Mouse (Mus musculus) hindbrain, embryonic 10.5 days (tissue): ENCODE results near the gene Twnk. TPM values are rescaled to one million over a fixed set of nuclear protein-coding genes. Genes with fewer than 3 reads are reported as not detected.

ENCODE experiments used
- DNase-seq: peaks from one replicate; pipeline ENCODE4 v3.0.0-alpha.2; 2017; ENCODE audit warnings: low spot score
- H3K27ac ChIP-seq: fragments of 300-500 bp; sonication (generic); 2 replicates; pipeline ENCODE4 v1.5.1; 2016; ENCODE audit warnings: mild to moderate bottlenecking, moderate library complexity
- H3K27me3 ChIP-seq: fragments of 300-500 bp; sonication (generic); 2 replicates; pipeline ENCODE4 v1.6.1; 2016; ENCODE audit warnings: mild to moderate bottlenecking; ENCODE audit not compliant: poor library complexity, insufficient read depth, severe bottlenecking
- H3K36me3 ChIP-seq: fragments of 300-500 bp; sonication (generic); 2 replicates; pipeline ENCODE4 v1.6.1; 2016; ENCODE audit warnings: mild to moderate bottlenecking, moderate library complexity
- H3K4me1 ChIP-seq: fragments of 300-500 bp; sonication (generic); replicated peaks from 2 replicates; pipeline ENCODE4 v1.6.1; 2016; ENCODE audit warnings: mild to moderate bottlenecking
- H3K4me3 ChIP-seq: fragments of 300-500 bp; sonication (generic); 2 replicates; pipeline ENCODE4 v1.5.1; 2016; ENCODE audit warnings: mild to moderate bottlenecking, moderate library complexity
- H3K9me3 ChIP-seq: fragments of 300-500 bp; sonication (generic); 2 replicates; pipeline ENCODE4 v1.6.1; 2016; ENCODE audit warnings: mild to moderate bottlenecking, moderate library complexity
- WGBS: fragments of 180-500 bp; shearing (Covaris S2); methylation state at CpG from one replicate; pipeline ENCODE4 v1.1.7; 2016; 5-methylcytosine and 5-hydroxymethylcytosine counted together
- polyA plus RNA-seq: library from polyadenylated mRNA; unstranded; fragments of >200 nt; fragmentation: Nextera tagmentation; extraction: Ambion mirVana; gene quantifications from 2 replicates; pipeline ENCODE4 v1.2.1, GENCODE M21; 2016

Gene Twnk
- polyA plus RNA-seq, 1 experiment from 2014 or later = 23.6 TPM

DNA sequence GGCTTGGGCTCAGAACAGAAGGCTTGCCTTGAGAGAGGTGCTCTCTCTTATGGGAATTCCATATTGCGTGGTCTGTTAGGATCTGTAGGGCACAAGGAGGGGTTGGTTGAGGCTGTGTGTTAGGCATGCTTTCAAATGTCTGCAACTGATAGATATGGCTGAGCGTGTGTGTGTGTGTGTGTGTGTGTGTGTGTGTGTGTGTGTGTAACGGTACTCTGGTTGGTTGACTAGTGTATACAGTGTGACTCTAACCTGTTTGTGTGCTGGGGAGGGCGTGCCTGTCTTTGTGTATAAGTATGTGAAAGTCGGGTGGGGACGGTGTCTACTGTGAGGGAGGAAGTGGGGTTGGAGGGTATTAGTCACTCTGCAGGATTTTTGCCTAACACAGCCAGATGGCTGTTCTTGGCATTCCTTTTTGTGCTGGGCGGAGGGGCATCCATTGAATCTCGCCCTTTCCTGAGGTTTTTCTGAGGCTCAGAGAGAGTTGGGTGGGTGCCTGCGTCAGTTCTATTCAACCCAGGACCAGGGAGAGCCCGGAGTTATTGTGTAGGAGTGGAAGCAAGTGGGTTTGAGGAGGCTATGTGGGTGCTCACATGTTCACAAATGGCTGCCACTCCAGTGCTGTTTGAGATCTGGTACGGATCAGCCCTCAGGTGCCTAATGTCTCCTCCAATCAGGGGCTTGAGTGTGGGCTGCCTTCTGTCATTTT, 42.6 kb downstream of the Twnk start:
- no peak for DNase-seq
- no peaks in the 10 kb centered on the region for H3K9me3 ChIP-seq
- WGBS = 62% methylated on average over 11 of the region's 11 CpGs
- peak overlapping the region; percentile 86 for H3K27ac ChIP-seq
- peaks cover 70% of the 10 kb centered on the region for H3K27me3 ChIP-seq
- peaks cover 10% of the 10 kb centered on the region; the same call in 1 of the 2 replicates for H3K36me3 ChIP-seq
- peak overlapping the region; percentile 61 for H3K4me3 ChIP-seq
- peaks cover 41% of the 10 kb centered on the region for H3K4me1 ChIP-seq

DNA sequence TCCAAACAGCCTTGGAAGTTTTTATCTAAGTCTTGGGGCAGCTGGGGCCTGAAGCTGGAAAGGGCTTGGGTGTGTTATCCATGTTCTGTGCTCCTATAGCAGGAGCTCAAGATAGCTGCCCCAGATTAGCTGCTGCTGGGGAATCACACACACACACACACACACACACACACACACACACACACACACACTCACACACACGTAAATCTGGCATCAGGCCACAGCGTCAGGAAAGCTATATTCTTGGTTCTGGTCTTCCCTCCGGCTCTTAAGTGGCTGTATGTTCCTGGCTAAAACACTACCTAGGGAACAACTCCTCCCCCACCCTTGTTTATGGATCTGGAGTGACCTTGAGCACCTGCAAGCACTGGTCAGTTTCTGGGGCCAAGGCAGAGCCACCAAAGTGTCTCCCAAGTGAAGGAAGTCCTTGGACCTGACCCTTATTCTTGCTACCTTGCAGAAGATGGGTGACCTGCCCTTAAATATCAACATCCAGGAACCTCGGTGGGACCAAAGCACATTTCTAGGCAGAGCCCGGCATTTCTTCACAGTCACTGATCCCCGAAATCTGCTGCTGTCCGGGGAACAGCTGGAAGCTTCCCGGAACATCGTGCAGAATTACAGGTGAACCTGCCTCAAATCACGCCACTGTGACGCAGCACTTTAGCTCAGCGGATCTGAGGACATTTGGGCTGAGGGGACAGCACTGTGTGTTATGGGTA, 43.3 kb downstream of the Twnk start:
- H3K27me3 ChIP-seq = peaks cover 63% of the 10 kb centered on the region
- 86% methylated on average over 12 of the region's 12 CpGs for WGBS
- peak overlapping the region; percentile 86; the same call in 1 of the 2 replicates for H3K27ac ChIP-seq
- no peak for DNase-seq
- peaks cover 41% of the 10 kb centered on the region for H3K4me1 ChIP-seq
- peaks cover 14% of the 10 kb centered on the region; the same call in 1 of the 2 replicates for H3K36me3 ChIP-seq
- no peaks in the 10 kb centered on the region for H3K9me3 ChIP-seq
- H3K4me3 ChIP-seq = peak overlapping the region; percentile 61; the same call in 1 of the 2 replicates

DNA sequence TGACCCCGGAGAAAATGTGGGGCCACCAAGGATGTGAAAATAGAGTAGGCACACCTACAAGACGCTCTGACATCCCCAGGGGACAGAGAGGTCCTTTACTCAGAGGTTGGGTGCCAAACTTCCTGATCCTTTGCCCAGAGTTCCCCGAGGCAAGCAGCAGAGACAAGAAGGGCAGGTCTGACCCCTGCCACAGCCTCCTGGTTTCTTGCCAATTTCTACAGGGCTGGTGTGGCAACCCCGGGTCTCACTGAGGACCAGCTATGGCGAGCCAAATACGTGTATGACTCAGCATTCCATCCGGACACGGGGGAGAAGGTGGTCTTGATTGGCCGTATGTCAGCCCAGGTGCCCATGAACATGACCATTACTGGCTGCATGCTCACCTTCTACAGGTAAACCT, 44.1 kb downstream of the Twnk start:
- H3K36me3 ChIP-seq = peaks cover 18% of the 10 kb centered on the region; the same call in 1 of the 2 replicates
- H3K9me3 ChIP-seq = no peaks in the 10 kb centered on the region
- peaks cover 59% of the 10 kb centered on the region for H3K27me3 ChIP-seq
- peaks cover 43% of the 10 kb centered on the region for H3K4me1 ChIP-seq
- no peak overlapping the region for H3K27ac ChIP-seq
- 81% methylated on average over 9 of the region's 9 CpGs for WGBS
- H3K4me3 ChIP-seq = no peak overlapping the region
- DNase-seq = no peak

- no peaks in the 10 kb centered on the region for H3K9me3 ChIP-seq
- peaks cover 30% of the 10 kb centered on the region for H3K27me3 ChIP-seq
- no peak for DNase-seq
- peaks cover 27% of the 10 kb centered on the region for H3K4me1 ChIP-seq
- no peak overlapping the region for H3K4me3 ChIP-seq
- H3K27ac ChIP-seq = no peak overlapping the region
- 89% methylated on average over 8 of the region's 8 CpGs for WGBS
- H3K36me3 ChIP-seq = peaks cover 18% of the 10 kb centered on the region; the same call in 1 of the 2 replicates
These were observed 48.0 kb downstream of the Twnk start for GRCm38 (mm10) chr19:45053451-45053850.

DNA sequence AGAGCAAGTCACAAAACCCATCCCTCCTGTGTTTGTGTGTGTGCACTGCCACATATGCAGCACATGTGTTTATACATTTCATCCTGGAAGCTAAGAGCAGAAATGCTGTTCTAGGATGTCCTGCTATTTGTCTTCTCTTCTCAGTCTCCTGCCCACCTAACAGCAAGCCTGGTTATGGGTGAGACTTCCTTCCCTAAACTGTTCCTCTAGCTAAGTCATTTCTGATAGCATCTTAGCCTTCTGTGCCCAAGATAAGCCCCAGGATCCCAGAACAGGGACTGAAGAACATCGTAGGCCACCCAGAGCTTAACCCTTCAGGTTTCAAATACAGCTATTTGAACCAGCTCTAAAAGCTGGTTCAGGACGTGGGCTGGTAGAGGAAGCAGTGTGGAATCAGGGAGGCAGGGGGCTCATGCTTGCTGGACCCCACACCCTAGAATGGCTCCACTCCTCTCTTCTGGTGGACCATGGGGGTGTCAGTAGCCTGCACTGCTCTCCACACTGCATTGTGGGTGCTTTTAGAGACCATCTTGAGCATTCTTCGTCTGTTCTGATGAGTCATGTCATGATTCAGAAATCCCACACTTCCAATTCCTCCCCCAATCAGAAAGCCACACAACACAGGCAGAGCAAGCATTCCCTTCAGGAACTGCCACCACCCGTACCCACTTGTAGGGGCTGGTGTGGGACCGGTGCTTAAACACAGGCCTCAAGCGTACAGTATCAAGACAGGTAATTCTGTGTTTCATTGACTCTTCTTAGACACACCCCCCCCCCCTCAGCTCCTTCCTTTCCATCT, 49.6 kb downstream of the Twnk start:
- Histone ChIP-seq H3K4me1 (peaks cover 31% of the 10 kb centered on the region), H3K27me3 (peaks cover 14% of the 10 kb centered on the region), H3K36me3 (peaks cover 18% of the 10 kb centered on the region; the same call in 1 of the 2 replicates), H3K27ac (no peak overlapping the region), H3K9me3 (no peaks in the 10 kb centered on the region), H3K4me3 (no peak overlapping the region)
- no peak for DNase-seq
- WGBS = 85% methylated on average over 6 of the region's 6 CpGs

DNA sequence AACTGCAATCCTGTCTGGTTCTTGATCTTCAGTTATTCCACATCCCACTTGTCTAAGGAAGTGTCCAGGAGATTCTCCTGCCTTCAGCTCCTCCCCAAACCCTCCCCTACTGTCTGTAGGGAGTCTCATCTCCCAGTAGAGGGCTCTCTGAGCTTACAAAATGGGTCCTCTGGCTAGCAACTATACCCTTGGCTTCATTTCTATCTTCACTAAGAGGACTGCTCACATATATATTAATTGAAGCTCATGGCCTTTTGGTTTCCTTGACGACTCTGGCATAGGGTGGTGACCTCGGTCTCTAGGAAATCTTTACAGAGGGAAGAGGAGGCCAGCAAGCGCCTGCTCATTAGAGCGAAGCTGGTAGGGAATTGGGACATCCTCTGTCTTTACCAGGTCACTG, 50.9 kb downstream of the Twnk start:
- no peak for DNase-seq
- 37% methylated on average over 4 of the region's 4 CpGs for WGBS
- H3K4me3 ChIP-seq = 0 out of 2 replicates have a peak overlapping the region, but pooled peaks have one; percentile 6
- no peaks in the 10 kb centered on the region for H3K9me3 ChIP-seq
- peaks cover 7% of the 10 kb centered on the region; the same call in 1 of the 2 replicates for H3K27me3 ChIP-seq
- H3K36me3 ChIP-seq = peaks cover 18% of the 10 kb centered on the region; the same call in 1 of the 2 replicates
- peaks cover 31% of the 10 kb centered on the region for H3K4me1 ChIP-seq
- H3K27ac ChIP-seq = peak overlapping the region; percentile 96; the same call in 1 of the 2 replicates

DNA sequence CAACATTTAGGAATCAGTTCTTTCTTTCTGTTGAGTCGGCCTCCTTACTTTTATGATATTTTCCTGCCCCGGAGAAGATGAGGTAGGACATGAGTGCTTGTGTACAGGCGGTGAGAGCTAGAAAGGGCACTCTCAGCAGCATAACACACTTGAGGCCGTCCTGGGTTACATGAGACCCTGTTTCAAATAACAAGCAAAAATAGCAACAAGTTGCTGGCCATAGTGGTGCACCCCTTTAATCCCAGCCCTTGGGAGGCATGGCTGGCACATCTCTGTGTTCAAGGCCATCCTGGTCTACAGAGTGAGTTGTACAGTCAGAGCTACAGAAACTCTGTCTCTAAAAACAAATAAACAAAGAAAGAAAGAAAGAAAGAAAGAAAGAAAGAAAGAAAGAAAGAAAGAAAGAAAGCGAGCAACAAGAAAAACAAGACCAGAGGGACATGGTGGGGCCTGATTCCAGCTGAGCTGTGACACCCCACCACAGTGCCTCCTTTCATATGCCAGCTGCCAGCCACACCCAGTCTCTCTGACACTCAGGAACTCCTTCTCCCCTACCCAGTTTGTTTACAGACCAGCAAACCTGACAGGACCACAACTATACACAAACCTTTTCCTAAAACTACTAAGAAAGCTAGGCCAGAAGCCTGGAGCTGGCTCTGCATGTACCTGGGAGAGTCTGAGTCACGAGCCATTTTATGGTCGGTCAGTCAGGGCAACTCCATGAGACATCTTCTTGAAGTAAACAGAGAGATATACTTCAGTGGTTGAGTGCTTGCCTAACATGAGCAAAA, 51.6 kb downstream of the Twnk start:
- peaks cover 17% of the 10 kb centered on the region; the same call in 1 of the 2 replicates for H3K36me3 ChIP-seq
- WGBS = 88% methylated on average over 7 of the region's 7 CpGs
- H3K9me3 ChIP-seq = no peaks in the 10 kb centered on the region
- peaks cover 7% of the 10 kb centered on the region; the same call in 1 of the 2 replicates for H3K27me3 ChIP-seq
- H3K4me3 ChIP-seq = peak overlapping the region; percentile 72
- H3K27ac ChIP-seq = peak overlapping the region; percentile 96
- DNase-seq = no peak
- H3K4me1 ChIP-seq = peaks cover 31% of the 10 kb centered on the region

DNA sequence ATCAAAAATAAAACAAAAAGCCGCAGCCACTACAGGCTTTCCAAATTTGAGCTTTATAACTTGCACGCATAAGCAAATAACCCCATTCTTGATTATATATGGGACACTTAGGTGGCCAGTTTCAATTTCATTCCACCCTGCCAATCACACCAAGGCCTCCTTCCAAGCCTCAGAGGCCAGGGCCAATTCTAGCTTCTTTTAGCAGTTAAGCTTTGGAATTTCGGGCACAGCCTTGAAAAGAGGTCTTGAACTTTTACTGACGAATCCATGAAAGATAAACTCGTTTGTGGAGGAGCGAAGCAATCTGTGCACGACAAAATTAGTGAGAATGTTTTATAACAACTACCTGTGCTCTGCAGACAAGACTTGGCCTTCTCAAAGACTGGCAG, 52.3 kb downstream of the Twnk start:
- H3K36me3 ChIP-seq = peaks cover 11% of the 10 kb centered on the region; the same call in 1 of the 2 replicates
- H3K27me3 ChIP-seq = peaks cover 11% of the 10 kb centered on the region; the same call in 1 of the 2 replicates
- H3K27ac ChIP-seq = peak overlapping the region; percentile 96
- no peaks in the 10 kb centered on the region for H3K9me3 ChIP-seq
- 51% methylated on average over 7 of the region's 7 CpGs for WGBS
- peaks cover 31% of the 10 kb centered on the region for H3K4me1 ChIP-seq
- peak overlapping the region; percentile 72 for H3K4me3 ChIP-seq
- DNase-seq = no peak

DNA sequence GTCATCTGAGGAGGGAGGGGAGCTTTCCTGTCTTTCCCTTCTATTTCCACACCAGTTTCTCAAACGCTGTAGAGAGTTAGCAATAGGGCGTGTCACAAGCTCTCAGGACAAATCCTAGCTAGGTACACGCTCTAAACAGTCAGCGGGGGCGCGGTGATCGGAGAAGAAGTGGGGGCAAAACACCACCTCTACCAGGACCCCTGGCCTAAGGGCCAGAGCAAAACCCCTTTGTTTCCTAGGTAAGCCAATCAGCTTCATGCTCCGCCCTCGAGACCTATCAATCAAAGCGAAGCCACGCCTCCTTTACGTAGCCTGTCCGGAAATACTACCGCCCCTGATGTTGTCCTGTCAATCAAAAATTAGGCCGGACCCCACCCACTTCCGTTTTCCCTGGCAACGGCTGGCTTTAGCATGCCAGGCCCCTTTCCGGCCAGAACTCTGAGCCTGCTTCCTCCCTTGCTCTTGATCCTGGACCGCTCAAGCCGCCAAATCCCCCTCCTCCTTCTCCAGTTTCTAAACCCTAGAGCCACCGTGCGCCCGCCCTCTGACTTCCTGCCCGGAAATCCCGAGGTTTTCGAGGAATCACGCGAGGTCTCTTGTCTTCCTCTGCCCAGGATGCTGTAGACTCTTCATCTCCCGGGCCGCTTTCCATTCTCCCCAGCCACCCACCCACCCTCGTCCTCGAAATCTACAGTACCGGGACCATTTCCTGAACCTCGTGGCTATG, 52.8 kb downstream of the Twnk start:
- H3K27ac ChIP-seq = peak overlapping the region; percentile 96
- WGBS = under 1% methylated on average over 34 of the region's 34 CpGs
- H3K27me3 ChIP-seq = peaks cover 14% of the 10 kb centered on the region; the same call in 1 of the 2 replicates
- DNase-seq = peak; percentile 98
- peaks cover 31% of the 10 kb centered on the region for H3K4me1 ChIP-seq
- peak overlapping the region; percentile 72 for H3K4me3 ChIP-seq
- 0 out of 2 replicates have a peak, but pooled peaks cover 7% of the 10 kb centered on the region for H3K36me3 ChIP-seq
- H3K9me3 ChIP-seq = no peaks in the 10 kb centered on the region

- Histone ChIP-seq H3K27me3 (peaks cover 17% of the 10 kb centered on the region), H3K4me1 (peaks cover 33% of the 10 kb centered on the region), H3K27ac (peak overlapping the region; percentile 96), H3K36me3 (0 out of 2 replicates have a peak, but pooled peaks cover 5% of the 10 kb centered on the region), H3K4me3 (peak overlapping the region; percentile 72), H3K9me3 (no peaks in the 10 kb centered on the region)
- WGBS = 1% methylated on average over 14 of the region's 14 CpGs
- DNase-seq = no peak
These were observed 53.4 kb downstream of the Twnk start for GRCm38 (mm10) chr19:45058841-45059240.
